7 mouse cellular contexts compared by ENCODE assay signal in the genomic region with DNA sequence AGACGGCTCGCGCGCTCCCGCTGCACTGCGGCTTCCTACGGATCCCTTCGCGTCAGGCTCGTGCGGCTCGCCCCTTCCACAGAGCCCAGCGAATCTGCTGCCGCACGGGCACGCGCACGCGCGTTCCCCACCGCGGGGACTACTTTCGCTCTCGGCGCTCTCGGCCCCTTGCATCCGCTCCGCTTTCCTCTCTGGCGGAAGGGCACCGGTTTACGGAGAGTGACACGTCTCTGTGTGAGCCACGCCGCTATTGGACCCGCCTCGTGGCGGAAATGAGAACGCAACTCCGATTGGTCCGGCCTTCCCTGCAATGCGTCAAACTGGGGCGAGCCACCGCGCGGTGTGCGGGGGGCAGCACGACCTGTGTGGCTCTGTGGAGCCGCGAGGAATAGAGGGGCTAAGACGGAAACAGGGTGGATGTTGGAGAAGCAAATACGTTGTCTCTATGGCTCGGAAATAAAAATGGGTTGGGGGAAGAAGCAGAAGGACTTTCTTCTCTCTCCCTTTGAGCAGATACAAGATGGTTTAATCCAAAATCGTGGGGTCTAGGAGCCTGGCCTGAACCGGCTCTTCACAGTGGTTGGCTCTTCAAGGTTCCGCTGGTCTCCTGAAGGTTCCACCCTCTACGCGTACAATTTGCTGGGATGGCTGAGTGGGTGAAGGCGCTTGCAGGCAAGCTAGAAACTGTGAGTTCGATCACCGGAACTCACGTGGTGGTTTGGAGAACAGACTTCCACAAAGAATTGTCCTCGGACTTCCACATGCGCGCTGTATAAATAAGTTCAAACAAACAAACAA. TPM values are rescaled to one million over a fixed set of nuclear protein-coding genes. Genes with fewer than 3 reads are reported as not detected.
DNase-seq lines count a peak whose midpoint lies in the region; ATAC-seq lines count a peak whose summit lies in the region.

TSS of gene Calm3 (minus strand) at position 78 of the 798 bp plus-strand sequence.

- no peaks in the 10 kb centered on the region for H3K36me3 ChIP-seq in intestine, embryonic 15.5 days
- peaks cover 28% of the 10 kb centered on the region for H3K36me3 ChIP-seq in midbrain, embryonic 10.5 days

- H3K4me2 ChIP-seq in intestine, embryonic 15.5 days (replicated peaks) = peak within 1 kb of the TSS; percentile 69

- H3K4me3 ChIP-seq in intestine, embryonic 15.5 days (replicated peaks) = peak within 1 kb of the TSS; percentile 94
- H3K4me3 ChIP-seq in midbrain, embryonic 10.5 days = peak within 1 kb of the TSS; percentile 97

- H3K9me3 ChIP-seq in intestine, embryonic 15.5 days = no peaks in the 10 kb centered on the region
- no peaks in the 10 kb centered on the region for H3K9me3 ChIP-seq in midbrain, embryonic 10.5 days (replicated peaks)

- H3K27ac ChIP-seq in intestine, embryonic 15.5 days = peak within 1 kb of the TSS; percentile 96
- H3K27ac ChIP-seq in midbrain, embryonic 10.5 days (replicated peaks) = peak within 1 kb of the TSS; percentile 99

- peak within 1 kb of the TSS; percentile 97 for H3K9ac ChIP-seq in intestine, embryonic 15.5 days

- intact Hi-C loops in gastrocnemius, postnatal 36 days (cut with DNase I) = no loop called here
- intact Hi-C loops in left cerebral cortex, postnatal 25 days (cut with DNase I) = loop anchor here (2.0 to 10.0 kb wide), 2 partner anchors 21 to 999 kb away; partner anchors contain the start of genes Pnmal2 and Selenow

- DNase-seq in adrenal gland, adult 2 months = peak; percentile 100
- DNase-seq in embryo, embryonic 11.5 days (ENCODE audit: low read depth, low spot score) = peak; percentile 100
- DNase-seq in gastrocnemius, postnatal 36 days = peak; percentile 98 to 100
- peak; percentile 99 to 100 for DNase-seq in left cerebral cortex, postnatal 25 days (ENCODE audit: low spot score in 2 of 2)
- DNase-seq in midbrain, embryonic 10.5 days (ENCODE audit: low spot score) = peak; percentile 100
- peak; percentile 99 for DNase-seq in right cerebral cortex, postnatal 4 days

- peak; percentile 92 for ATAC-seq in intestine, embryonic 15.5 days

- WGBS in intestine, embryonic 15.5 days = 2% methylated on average over 64 of the region's 64 CpGs
- 1% methylated on average over 64 of the region's 64 CpGs for WGBS in midbrain, embryonic 10.5 days

- no peaks in the 10 kb centered on the region for H3K27me3 ChIP-seq in intestine, embryonic 15.5 days (replicated peaks)
- H3K27me3 ChIP-seq in midbrain, embryonic 10.5 days (ENCODE audit: low read depth, poor library complexity, severe bottlenecking) = no peaks in the 10 kb centered on the region

- peaks cover 35% of the 10 kb centered on the region for H3K4me1 ChIP-seq in intestine, embryonic 15.5 days (replicated peaks)
- H3K4me1 ChIP-seq in midbrain, embryonic 10.5 days = peaks cover 39% of the 10 kb centered on the region

RNA-seq across cellular contexts. Expression of gene Calm3, which starts in this region (rescaled TPM):
- 100 to 1,000 TPM; 254 to 261 TPM for total RNA-seq in adrenal gland, adult 2 months (2021)
- polyA plus RNA-seq in adrenal gland, adult 2 months (2012; rRNA removed) = 402 and 408 TPM in 2 replicates
- 100 to 1,000 TPM; 297 to 327 TPM for total RNA-seq in gastrocnemius, postnatal 36 days (2021)
- 137 and 140 TPM in 2 replicates for polyA plus RNA-seq in intestine, embryonic 15.5 days (2015; fragmentation: Nextera tagmentation; extraction: Ambion mirVana)
- 1,000 to 10,000 TPM; 1,837 to 1,919 TPM for total RNA-seq in left cerebral cortex, postnatal 25 days (2021)
- polyA plus RNA-seq in midbrain, embryonic 10.5 days (2016; fragmentation: Nextera tagmentation; extraction: Ambion mirVana) = 174 and 180 TPM in 2 replicates

Comparison
In these comparisons a context has a peak if more than half of its experiments do, and no peak if none do; other contexts are left out.
1. Peak in every context shown above with its lines: DNase-seq, ATAC-seq, H3K4me3 ChIP-seq and H3K27ac ChIP-seq.
2. RNA of gene Calm3 (total RNA-seq): 1,837 to 1,919 TPM in left cerebral cortex, postnatal 25 days; 297 to 327 TPM in gastrocnemius, postnatal 36 days and 254 to 261 TPM in adrenal gland, adult 2 months; every median in the first group is over 4 times any median in the second.